Mouse (Mus musculus): ENCODE measurements around the gene Pold2. TPM values are rescaled to one million over a fixed set of nuclear protein-coding genes. Genes with fewer than 3 reads are reported as not detected.

Gene Pold2
- total and polyA plus RNA-seq, 3 experiments = 261 to 366 TPM; not detected in 1

GRCm38 (mm10) chr11:5862394-5863105, 15.5 kb downstream of the Pold2 start:
- Histone ChIP-seq H3K4me1 (ENCODE audit: control insufficient read depth in 1 of 2, insufficient read depth in 2 of 2, low read length in 2 of 2) (no peaks in the 10 kb centered on the region), H3K27me3 (ENCODE audit: control insufficient read depth in 1 of 2, insufficient read depth in 2 of 2, low read length in 2 of 2) (peaks cover 0 to 2% of the 10 kb centered on the region in 2 experiments; a peak in 2 of 4 replicates), H3K36me3 (ENCODE audit: control insufficient read depth in 1 of 2, insufficient read depth in 2 of 2, low read length in 2 of 2) (no peaks in the 10 kb centered on the region), H3K79me2 (ENCODE audit: control insufficient read depth, insufficient read depth, low read length, poor library complexity) (no peaks in the 10 kb centered on the region), H3K9ac (ENCODE audit: control insufficient read depth, low read depth, low read length, poor library complexity, severe bottlenecking) (no peak overlapping the region), H3K27ac (ENCODE audit: control insufficient read depth, low read depth, low read length) (no peak overlapping the region), H3K4me3 (ENCODE audit: control insufficient read depth in 1 of 2, insufficient read depth in 1 of 2, low read depth in 2 of 2, low read length in 2 of 2) (no peak overlapping the region), H3K9me3 (replicated peaks; ENCODE audit: insufficient read depth, low read length) (no peaks in the 10 kb centered on the region)
- no peak for DNase-seq (ENCODE audit: low read depth, low spot score)
- no peak for TF ChIP-seq ZC3H11A (IDR thresholded peaks at IDR 0.05; ENCODE audit: low read depth, low read length)
- no peak for TF ChIP-seq POLR2AphosphoS2 (IDR thresholded peaks at IDR 0.05; ENCODE audit: low read length)
- no peak for TF ChIP-seq MYC (IDR thresholded peaks at IDR 0.05; ENCODE audit: low read depth, low read length)
- no peak for TF ChIP-seq RCOR1 (IDR thresholded peaks at IDR 0.05; ENCODE audit: low read depth, low read length)
- TF ChIP-seq SIN3A (IDR thresholded peaks at IDR 0.05; ENCODE audit: low read length) = no peak
- no peak for TF ChIP-seq GATA1 (IDR thresholded peaks at IDR 0.05; ENCODE audit: low read depth, low read length)
- no peak for TF ChIP-seq E2F4 (IDR thresholded peaks at IDR 0.05; ENCODE audit: borderline replicate concordance, low read depth, low read length)
- no peak for TF ChIP-seq RAD21 (IDR thresholded peaks at IDR 0.05; ENCODE audit: low read depth, low read length)
- TF ChIP-seq TCF12 (IDR thresholded peaks at IDR 0.05; ENCODE audit: low read depth, low read length) = no peak
- no peak for TF ChIP-seq JUND (IDR thresholded peaks at IDR 0.05; ENCODE audit: low read depth, low read length)
- TF ChIP-seq TBP (IDR thresholded peaks at IDR 0.05; ENCODE audit: low read depth, low read length) = no peak

- Histone ChIP-seq H3K9me3 (replicated peaks; ENCODE audit: insufficient read depth, low read length) (no peaks in the 10 kb centered on the region), H3K4me3 (ENCODE audit: control insufficient read depth in 1 of 2, insufficient read depth in 1 of 2, low read depth in 2 of 2, low read length in 2 of 2) (no peak within 1 kb of the TSS), H3K9ac (ENCODE audit: control insufficient read depth, low read depth, low read length, poor library complexity, severe bottlenecking) (no peak within 1 kb of the TSS), H3K4me1 (ENCODE audit: control insufficient read depth in 1 of 2, insufficient read depth in 2 of 2, low read length in 2 of 2) (no peaks in the 10 kb centered on the region), H3K79me2 (ENCODE audit: control insufficient read depth, insufficient read depth, low read length, poor library complexity) (no peaks in the 10 kb centered on the region), H3K27ac (ENCODE audit: control insufficient read depth, low read depth, low read length) (no peak within 1 kb of the TSS), H3K36me3 (ENCODE audit: control insufficient read depth in 1 of 2, insufficient read depth in 2 of 2, low read length in 2 of 2) (no peaks in the 10 kb centered on the region), H3K27me3 (ENCODE audit: control insufficient read depth in 1 of 2, insufficient read depth in 2 of 2, low read length in 2 of 2) (peaks cover 0 to 3% of the 10 kb centered on the region in 2 experiments; a peak in 2 of 4 replicates)
- no peak for DNase-seq (ENCODE audit: low read depth, low spot score)
- TF ChIP-seq JUND (IDR thresholded peaks at IDR 0.05; ENCODE audit: low read depth, low read length) = no peak
- no peak for TF ChIP-seq SIN3A (IDR thresholded peaks at IDR 0.05; ENCODE audit: low read length)
- TF ChIP-seq USF2 (IDR thresholded peaks at IDR 0.05; ENCODE audit: borderline replicate concordance in 1 of 2, insufficient read depth in 1 of 2, low read depth in 1 of 2, low read length in 2 of 2) = no peak
- no peak for TF ChIP-seq MAX (IDR thresholded peaks at IDR 0.05; ENCODE audit: low read length)
- no peak for TF ChIP-seq RAD21 (IDR thresholded peaks at IDR 0.05; ENCODE audit: low read depth, low read length)
- TF ChIP-seq KAT2A (conservative IDR thresholded peaks at IDR 0.05; ENCODE audit: low read depth, low read length) = no peak
- no peak for TF ChIP-seq MAZ (IDR thresholded peaks at IDR 0.05; ENCODE audit: low read depth, low read length)
- TF ChIP-seq TAL1 (IDR thresholded peaks at IDR 0.05; ENCODE audit: low read length) = no peak
- TF ChIP-seq TCF12 (IDR thresholded peaks at IDR 0.05; ENCODE audit: low read depth, low read length) = no peak
- no peak for TF ChIP-seq EP300 (IDR thresholded peaks at IDR 0.05; ENCODE audit: low read depth in 1 of 2, low read length in 2 of 2)
- no peak for TF ChIP-seq CTCF (IDR thresholded peaks at IDR 0.05 in 2 of 3, conservative IDR thresholded peaks at IDR 0.05 in 1 of 3; ENCODE audit: control insufficient read depth in 1 of 3, insufficient read depth in 1 of 3, low read depth in 2 of 3, low read length in 3 of 3, poor library complexity in 1 of 3, severe bottlenecking in 1 of 3)
- no peak for TF ChIP-seq UBTF (IDR thresholded peaks at IDR 0.05; ENCODE audit: borderline replicate concordance, insufficient read depth, low read depth, low read length)
- no peak for TF ChIP-seq CHD2 (IDR thresholded peaks at IDR 0.05; ENCODE audit: low read length)
- no peak for TF ChIP-seq ZMIZ1 (IDR thresholded peaks at IDR 0.05; ENCODE audit: low read depth, low read length)
Measured at GRCm38 (mm10) chr11:5861678-5862393, 16.3 kb downstream of the Pold2 start, which contains the start of gene Aebp1. Aebp1 (plus strand) TSS chr11:5861947.

All from MEL (cell line).